Comparison of ENCODE assay signal across 8 mouse cellular contexts in the genomic region with DNA sequence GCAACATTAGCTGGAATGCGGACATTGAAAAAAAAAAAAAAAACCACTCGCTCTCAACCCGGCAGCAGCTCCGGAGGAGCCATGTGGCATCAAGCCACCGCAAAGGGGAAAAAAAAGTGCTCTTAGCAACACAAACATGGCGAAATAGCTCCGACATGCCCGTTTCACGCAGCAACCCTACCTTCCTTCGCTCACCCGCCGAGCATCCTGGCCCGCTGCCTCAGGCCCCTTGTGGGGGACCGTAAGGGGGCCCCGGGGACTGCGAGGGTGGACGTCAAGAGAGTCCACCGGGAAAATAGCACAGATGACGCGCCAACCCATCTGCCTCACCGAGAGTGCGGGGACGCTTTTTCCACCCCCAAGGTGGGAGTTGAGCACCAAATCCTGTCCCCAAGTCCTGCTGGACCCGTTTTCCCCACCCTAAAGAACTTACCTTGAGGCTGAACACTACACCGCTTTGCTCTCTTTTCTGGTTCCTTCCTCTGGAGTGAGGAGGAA.
A peak's percentile ranks its signal among the peaks of the same experiment; 100 is the strongest.
DNase-seq lines count a peak whose midpoint lies in the region; ATAC-seq and TF ChIP-seq lines count a peak whose summit lies in the region.

No protein-coding gene starts in this region.

- TF ChIP-seq POLR2A in myocyte (IDR thresholded peaks at IDR 0.05; ENCODE audit: insufficient read length, low read depth): no peak

- WGBS in intestine, postnatal 0 days: under 1% methylated on average over 25 of the region's 25 CpGs
- WGBS in liver, embryonic 12.5 days (ENCODE audit: insufficient replicate concordance): under 1% methylated on average over 25 of the region's 25 CpGs

- peak overlapping the region; percentile 100 for H3K4me2 ChIP-seq in intestine, postnatal 0 days (replicated peaks; ENCODE audit: low read depth)
- peak overlapping the region; percentile 99 for H3K4me2 ChIP-seq in liver, embryonic 12.5 days
- H3K4me2 ChIP-seq in myocyte (ENCODE audit: low read depth): peak overlapping the region; percentile 100

- peak overlapping the region; percentile 100 for H3K27ac ChIP-seq in left cerebral cortex, adult 2 months
- H3K27ac ChIP-seq in intestine, postnatal 0 days (ENCODE audit: low read depth, low read length): peak overlapping the region; percentile 36; the same call in 1 of the 2 replicates
- H3K27ac ChIP-seq in liver, embryonic 12.5 days: no peak overlapping the region

- no peaks in the 10 kb centered on the region for H3K9me3 ChIP-seq in intestine, postnatal 0 days (ENCODE audit: control insufficient read depth)
- no peaks in the 10 kb centered on the region for H3K9me3 ChIP-seq in liver, embryonic 12.5 days (replicated peaks)

- ATAC-seq in intestine, postnatal 0 days: no peak
- ATAC-seq in liver, embryonic 12.5 days: no peak

- H3K79me2 ChIP-seq in myocyte (ENCODE audit: control insufficient read depth, insufficient read depth): peaks cover 10% of the 10 kb centered on the region

- H3K4me3 ChIP-seq in left cerebral cortex, adult 2 months: peak overlapping the region; percentile 87
- H3K4me3 ChIP-seq in intestine, postnatal 0 days (ENCODE audit: low read depth, low read length): peak overlapping the region; percentile 65
- H3K4me3 ChIP-seq in liver, embryonic 12.5 days: peak overlapping the region; percentile 67
- H3K4me3 ChIP-seq in myocyte: peak overlapping the region; percentile 84

- peaks cover 9% of the 10 kb centered on the region; the same call in 1 of the 2 replicates for H3K4me1 ChIP-seq in intestine, postnatal 0 days (replicated peaks; ENCODE audit: control insufficient read depth, insufficient read depth, low read length)
- H3K4me1 ChIP-seq in liver, embryonic 12.5 days: peaks cover 40% of the 10 kb centered on the region

- TF ChIP-seq CTCF in left cerebral cortex, adult 2 months (IDR thresholded peaks at IDR 0.05): no peak
- no peak for TF ChIP-seq CTCF in intestine, postnatal 0 days (IDR thresholded peaks at IDR 0.05; ENCODE audit: low read depth)

- DNase-seq in left cerebral cortex, adult 2 months (ENCODE audit: extremely low spot score in 1 of 2, low spot score in 2 of 2): peak in 1 of 2 experiments; percentile 59
- DNase-seq in left cerebral cortex, adult 11 months (ENCODE audit: low spot score): no peak
- DNase-seq in cerebellum, postnatal 10 days: peak; percentile 66 to 67
- peak; percentile 98 for DNase-seq in heart, adult 11 months
- DNase-seq in thymus, postnatal 10 days (ENCODE audit: low spot score in 2 of 2): peak; percentile 18 to 20

- intact Hi-C loops in left cerebral cortex, adult 2 months (cut with DNase I): loop anchor here (2.0 to 5.0 kb wide), 2 partner anchors 181 to 235 kb away; a partner anchor contains a TSS

- H3ac ChIP-seq in myocyte (ENCODE audit: control insufficient read depth, insufficient read length): peak overlapping the region; percentile 33

- H3K9ac ChIP-seq in intestine, postnatal 0 days (ENCODE audit: low read depth, low read length): 0 out of 2 replicates have a peak overlapping the region, but pooled peaks have one; percentile 19
- H3K9ac ChIP-seq in liver, embryonic 12.5 days: 0 out of 2 replicates have a peak overlapping the region, but pooled peaks have one; percentile 2

- H3K36me3 ChIP-seq in intestine, postnatal 0 days (ENCODE audit: control insufficient read depth, insufficient read depth): no peaks in the 10 kb centered on the region
- H3K36me3 ChIP-seq in liver, embryonic 12.5 days: no peaks in the 10 kb centered on the region
- no peaks in the 10 kb centered on the region for H3K36me3 ChIP-seq in myocyte (ENCODE audit: control insufficient read depth, insufficient read depth)

- peaks cover 49% of the 10 kb centered on the region for H3K27me3 ChIP-seq in intestine, postnatal 0 days (replicated peaks; ENCODE audit: control insufficient read depth, insufficient read depth, low read length)
- peaks cover 96% of the 10 kb centered on the region for H3K27me3 ChIP-seq in liver, embryonic 12.5 days (replicated peaks)
- H3K27me3 ChIP-seq in myocyte (ENCODE audit: control insufficient read depth, insufficient read depth, insufficient read length): no peaks in the 10 kb centered on the region

TF ChIP-seq in myocyte, 11 proteins besides CTCF, POLR2A, EP300 and RAD21:
- TF ChIP-seq MYOG (IDR thresholded peaks at IDR 0.05; ENCODE audit: control insufficient read depth in 1 of 3, insufficient read depth in 1 of 3, insufficient read length in 2 of 3, low read depth in 2 of 3): no peak
- no peak for TF ChIP-seq TCF3 (IDR thresholded peaks at IDR 0.05; ENCODE audit: insufficient read length, low read depth)
- no peak for TF ChIP-seq REST (IDR thresholded peaks at IDR 0.05; ENCODE audit: insufficient read depth, insufficient read length)
- no peak for TF ChIP-seq MYOD1 (IDR thresholded peaks at IDR 0.05; ENCODE audit: control insufficient read depth in 1 of 3, insufficient read length in 2 of 3, low read depth in 2 of 3)
- no peak for TF ChIP-seq MAX (IDR thresholded peaks at IDR 0.05; ENCODE audit: low read depth)
